Comparison of ENCODE assay signal across 12 mouse cellular contexts in genomic region chr6:5854048-5854836, GRCm38 (mm10).
"Had no signal": no experiment of that assay in that cellular context is flagged by ENCODE, and none has a peak within 500 bp of the region (broad histone marks: within the 10 kb centered on the region; RNA-seq: fewer than 3 reads in every experiment).

No protein-coding gene starts in this region.

- H3K4me2 ChIP-seq: limb, embryonic 13.5 days; midbrain, embryonic 13.5 days; neural tube, embryonic 15.5 days had no signal

- ATAC-seq: midbrain, embryonic 13.5 days had no signal

- DNase-seq: kidney, adult 8-10 months; kidney, postnatal 25 days; layer of hippocampus, postnatal 36 days; lung, adult 18-20 months; right cerebral cortex, adult 18-20 months; right cerebral cortex, postnatal 25 days; thymus, postnatal 36 days had no signal

- H3K9me3 ChIP-seq: limb, embryonic 13.5 days; midbrain, embryonic 13.5 days; neural tube, embryonic 15.5 days had no signal

- H3K4me3 ChIP-seq: limb, embryonic 13.5 days; midbrain, embryonic 13.5 days; myocyte; neural tube, embryonic 15.5 days had no signal

- H3K9ac ChIP-seq: limb, embryonic 13.5 days; liver, embryonic 14.5 days; midbrain, embryonic 13.5 days; neural tube, embryonic 15.5 days had no signal

- H3K36me3 ChIP-seq: limb, embryonic 13.5 days; midbrain, embryonic 13.5 days; neural tube, embryonic 15.5 days had no signal

- H3K27ac ChIP-seq: limb, embryonic 13.5 days; liver, embryonic 14.5 days; midbrain, embryonic 13.5 days; neural tube, embryonic 15.5 days had no signal
